Comparison of ENCODE assay signal across 10 mouse cellular contexts in the genomic region with DNA sequence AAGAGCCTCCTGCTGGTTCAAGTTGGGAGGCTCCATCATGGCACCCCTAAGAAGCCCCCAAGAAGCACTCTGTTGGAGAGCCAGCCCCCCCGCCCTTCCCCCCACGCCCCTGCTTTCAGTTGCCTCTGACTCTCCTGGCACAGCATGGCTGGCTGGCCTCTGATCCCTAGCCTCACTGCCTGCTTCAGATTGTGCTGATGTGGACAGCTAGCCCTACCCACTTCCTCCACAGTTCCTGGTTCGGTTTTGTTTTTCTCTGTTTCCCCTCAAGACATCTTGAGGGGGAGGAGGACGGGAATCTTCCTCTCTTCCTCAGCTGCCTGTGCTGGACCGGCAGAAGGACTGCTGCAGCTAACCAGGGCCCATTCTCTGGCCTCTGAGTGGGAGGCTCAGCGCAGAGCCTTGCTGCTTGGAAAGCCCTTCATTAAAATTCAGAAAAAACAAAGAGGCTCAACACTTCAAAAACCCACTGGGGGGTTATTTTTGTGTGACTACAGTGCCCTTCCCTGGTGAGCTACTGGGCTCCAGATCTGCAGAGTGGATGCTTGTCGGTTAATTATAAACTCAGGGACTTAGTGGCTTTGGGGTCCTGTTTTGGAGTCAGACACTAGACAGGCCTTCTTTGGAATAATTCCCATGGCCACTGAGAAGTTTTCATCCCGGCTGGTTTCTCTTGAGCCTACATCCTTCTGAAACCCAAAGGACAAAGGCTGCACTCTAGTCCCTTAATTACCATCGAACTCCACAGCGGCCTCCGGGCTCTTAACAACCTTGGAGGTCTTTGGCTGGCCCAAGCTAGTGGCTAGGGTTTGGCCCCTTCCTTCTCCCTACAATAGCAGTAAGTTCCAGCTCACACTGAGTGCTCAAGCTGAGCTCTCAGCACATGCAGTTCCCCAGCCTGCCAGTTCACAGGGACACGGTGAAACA.
DNase-seq lines count a peak whose midpoint lies in the region; ATAC-seq and TF ChIP-seq lines count a peak whose summit lies in the region.
"Had no signal": no experiment of that assay in that cellular context is flagged by ENCODE, and none has a peak within 500 bp of the region (broad histone marks: within the 10 kb centered on the region; RNA-seq: fewer than 3 reads in every experiment).

No protein-coding gene starts in this region.

- H3K4me2 ChIP-seq in midbrain, postnatal 0 days (ENCODE audit: low read depth, low read length, poor library complexity, severe bottlenecking): no peak overlapping the region
- no peak overlapping the region for H3K4me2 ChIP-seq in hindbrain, embryonic 12.5 days (replicated peaks)

- H3K9me3 ChIP-seq in midbrain, embryonic 10.5 days (replicated peaks): peaks cover 10% of the 10 kb centered on the region
- no peaks in the 10 kb centered on the region for H3K9me3 ChIP-seq in midbrain, postnatal 0 days (ENCODE audit: low read length)
- peaks cover 8% of the 10 kb centered on the region; the same call in 1 of the 2 replicates for H3K9me3 ChIP-seq in hindbrain, embryonic 12.5 days (replicated peaks)

- intact Hi-C loops in gastrocnemius, adult 2 months (cut with DNase I): no loop called here

- no peak overlapping the region for H3K9ac ChIP-seq in midbrain, postnatal 0 days (replicated peaks; ENCODE audit: low read length, poor library complexity, severe bottlenecking)
- peak overlapping the region; percentile 32; the same call in 1 of the 2 replicates for H3K9ac ChIP-seq in hindbrain, embryonic 12.5 days

- peaks cover 17% of the 10 kb centered on the region for H3K36me3 ChIP-seq in midbrain, embryonic 10.5 days
- no peaks in the 10 kb centered on the region for H3K36me3 ChIP-seq in midbrain, postnatal 0 days (ENCODE audit: insufficient read depth, low read length)
- 0 out of 2 replicates have a peak, but pooled peaks cover 8% of the 10 kb centered on the region for H3K36me3 ChIP-seq in hindbrain, embryonic 12.5 days

- peaks cover 73% of the 10 kb centered on the region for H3K4me1 ChIP-seq in midbrain, embryonic 10.5 days
- H3K4me1 ChIP-seq in midbrain, postnatal 0 days (ENCODE audit: insufficient read depth, low read length): no peaks in the 10 kb centered on the region
- peaks cover 53% of the 10 kb centered on the region for H3K4me1 ChIP-seq in hindbrain, embryonic 12.5 days

- WGBS in midbrain, embryonic 10.5 days: 8% methylated on average over 12 of the region's 12 CpGs
- WGBS in midbrain, postnatal 0 days: 18% methylated on average over 12 of the region's 12 CpGs
- WGBS in hindbrain, embryonic 12.5 days: 7% methylated on average over 12 of the region's 12 CpGs

- H3K27ac ChIP-seq in gastrocnemius, adult 2 months: peak overlapping the region; percentile 20; the same call in 1 of the 2 replicates
- H3K27ac ChIP-seq in midbrain, embryonic 10.5 days (replicated peaks): peak overlapping the region; percentile 89
- H3K27ac ChIP-seq in midbrain, postnatal 0 days (ENCODE audit: low read depth, low read length): no peak overlapping the region
- peak overlapping the region; percentile 75 for H3K27ac ChIP-seq in hindbrain, embryonic 12.5 days

- no peak for TF ChIP-seq CTCF in gastrocnemius, adult 2 months (IDR thresholded peaks at IDR 0.05)
- TF ChIP-seq CTCF in midbrain, postnatal 0 days (IDR thresholded peaks at IDR 0.05): no peak

- peaks cover 13% of the 10 kb centered on the region; the same call in 1 of the 2 replicates for H3K27me3 ChIP-seq in midbrain, embryonic 10.5 days (ENCODE audit: low read depth, poor library complexity, severe bottlenecking)
- no peaks in the 10 kb centered on the region for H3K27me3 ChIP-seq in midbrain, postnatal 0 days (ENCODE audit: insufficient read depth, low read length)
- no peaks in the 10 kb centered on the region for H3K27me3 ChIP-seq in hindbrain, embryonic 12.5 days

- no peak for DNase-seq in gastrocnemius, adult 2 months
- no peak for DNase-seq in gastrocnemius, adult 8-10 months (ENCODE audit: low spot score in 2 of 2)
- peak; percentile 59 for DNase-seq in midbrain, embryonic 10.5 days (ENCODE audit: low spot score)
- no peak for DNase-seq in midbrain, postnatal 0 days (ENCODE audit: low spot score)
- peak; percentile 25 for DNase-seq in skeletal muscle tissue, adult 2 months (ENCODE audit: low read depth, low spot score)
- DNase-seq in urinary bladder, postnatal 36 days (ENCODE audit: low spot score in 2 of 2): no peak
- DNase-seq: adrenal gland, adult 2 months had no signal

- no peak for ATAC-seq in midbrain, postnatal 0 days (ENCODE audit: low FRiP score)
- no peak for ATAC-seq in hindbrain, embryonic 12.5 days (ENCODE audit: low FRiP score)
- ATAC-seq in megakaryocyte-erythroid progenitor cell, adult 5-6 weeks (replicated peaks; ENCODE audit: low FRiP score, low TSS enrichment, poor library complexity, severe bottlenecking): no peak

- H3K4me3 ChIP-seq in gastrocnemius, adult 2 months: no peak overlapping the region
- H3K4me3 ChIP-seq in midbrain, embryonic 10.5 days: 0 out of 2 replicates have a peak overlapping the region, but pooled peaks have one; percentile 16
- no peak overlapping the region for H3K4me3 ChIP-seq in midbrain, postnatal 0 days (ENCODE audit: low read depth, low read length)
- no peak overlapping the region for H3K4me3 ChIP-seq in hindbrain, embryonic 12.5 days
- H3K4me3 ChIP-seq: myocyte had no signal

Comparison
In these comparisons a context has a peak if more than half of its experiments do, and no peak if none do; other contexts are left out.
1. DNase-seq: peak in midbrain, embryonic 10.5 days (single experiment) and skeletal muscle tissue, adult 2 months (single experiment); none in gastrocnemius, adult 2 months (single experiment), gastrocnemius, adult 8-10 months (0 of 2), midbrain, postnatal 0 days (single experiment) and urinary bladder, postnatal 36 days (0 of 2).